8 mouse cellular contexts compared by ENCODE assay signal in the genomic region with DNA sequence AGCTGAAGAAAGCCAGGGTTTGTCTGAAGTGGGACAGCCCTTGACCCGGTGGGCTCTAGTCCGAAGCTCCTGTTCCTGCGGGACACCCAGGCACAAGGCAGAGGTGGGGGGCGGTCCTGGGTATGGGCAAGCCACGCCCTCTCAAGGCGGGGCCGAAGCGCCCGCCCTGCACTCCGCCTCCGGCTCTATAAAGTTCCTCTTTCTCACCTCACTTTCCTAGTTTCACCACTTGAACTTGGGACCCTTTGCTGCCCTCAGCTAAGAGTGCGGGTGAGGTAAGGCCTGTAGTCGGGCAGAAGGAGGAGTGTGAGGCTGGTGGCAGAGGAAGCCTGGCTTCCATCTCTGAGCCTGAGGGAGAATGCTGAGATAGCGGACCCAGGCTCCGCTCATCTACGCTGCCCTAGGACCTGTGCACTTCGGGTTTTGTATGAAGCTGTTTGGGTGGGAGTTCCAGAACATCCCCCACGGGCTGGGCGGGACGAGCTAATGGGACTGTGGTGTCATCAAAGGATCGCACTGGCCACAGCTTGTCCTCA. TPM values are rescaled to one million over a fixed set of nuclear protein-coding genes. Genes with fewer than 3 reads are reported as not detected.
DNase-seq lines count a peak whose midpoint lies in the region; ATAC-seq lines count a peak whose summit lies in the region.

A gene (plus strand): TSS at position 206 of the 536 bp plus-strand sequence.

- no peaks in the 10 kb centered on the region for H3K36me3 ChIP-seq in intestine, embryonic 16.5 days (ENCODE audit: control insufficient read depth, insufficient read depth, low read length)
- H3K36me3 ChIP-seq in neural tube, embryonic 11.5 days (ENCODE audit: control insufficient read depth, insufficient read depth, low read length): no peaks in the 10 kb centered on the region

- H3K4me3 ChIP-seq in intestine, embryonic 16.5 days (ENCODE audit: low read length): peak within 1 kb of the TSS; percentile 49
- peak within 1 kb of the TSS; percentile 33 for H3K4me3 ChIP-seq in neural tube, embryonic 11.5 days (ENCODE audit: low read depth, low read length)

- 0 out of 2 replicates have a peak within 1 kb of the TSS, but pooled peaks have one; percentile 5 for H3K9ac ChIP-seq in intestine, embryonic 16.5 days (ENCODE audit: low read depth, low read length)
- H3K9ac ChIP-seq in neural tube, embryonic 11.5 days (ENCODE audit: low read length): no peak within 1 kb of the TSS

- no peaks in the 10 kb centered on the region for H3K9me3 ChIP-seq in intestine, embryonic 16.5 days (ENCODE audit: control insufficient read depth, low read length)
- no peaks in the 10 kb centered on the region for H3K9me3 ChIP-seq in neural tube, embryonic 11.5 days (ENCODE audit: control insufficient read depth, low read length)

- ATAC-seq in intestine, embryonic 16.5 days: peak; percentile 92
- ATAC-seq in neural tube, embryonic 11.5 days (ENCODE audit: insufficient read depth, low FRiP score, low TSS enrichment): peak; percentile 82

- under 1% methylated on average over 21 of the region's 21 CpGs for WGBS in intestine, embryonic 16.5 days
- WGBS in neural tube, embryonic 11.5 days: under 1% methylated on average over 21 of the region's 21 CpGs

- peak within 1 kb of the TSS; percentile 84 for H3K4me2 ChIP-seq in intestine, embryonic 16.5 days (ENCODE audit: low read depth, low read length)
- H3K4me2 ChIP-seq in neural tube, embryonic 11.5 days (ENCODE audit: low read depth): peak within 1 kb of the TSS; percentile 76

- DNase-seq in Muller cell, postnatal 12 days (ENCODE audit: inconsistent ontology term): peak; percentile 70
- DNase-seq in c-Kit-positive CD71-positive TER-119-positive erythroid progenitor cells, embryonic 14.5 days (ENCODE audit: low spot score): peak; percentile 10
- peak; percentile 98 for DNase-seq in heart, adult 11 months
- DNase-seq in lung, adult 18-20 months: peak; percentile 70 to 71
- peak; percentile 48 for DNase-seq in neural tube, embryonic 11.5 days (ENCODE audit: low spot score)
- peak; percentile 60 to 62 for DNase-seq in thymus, postnatal 10 days (ENCODE audit: low spot score in 2 of 2)
- DNase-seq in cerebellum, adult 9-10 months: no peak

- H3K27ac ChIP-seq in intestine, embryonic 16.5 days (ENCODE audit: low read length): no peak within 1 kb of the TSS
- H3K27ac ChIP-seq in neural tube, embryonic 11.5 days (ENCODE audit: low read depth, low read length): no peak within 1 kb of the TSS

- peaks cover 38% of the 10 kb centered on the region for H3K27me3 ChIP-seq in intestine, embryonic 16.5 days (replicated peaks; ENCODE audit: control insufficient read depth, insufficient read depth, low read length)
- H3K27me3 ChIP-seq in neural tube, embryonic 11.5 days (ENCODE audit: control insufficient read depth, insufficient read depth, low read length): peaks cover 35% of the 10 kb centered on the region

- peaks cover 14% of the 10 kb centered on the region for H3K4me1 ChIP-seq in intestine, embryonic 16.5 days (ENCODE audit: control insufficient read depth, insufficient read depth, low read length)
- no peaks in the 10 kb centered on the region for H3K4me1 ChIP-seq in neural tube, embryonic 11.5 days (ENCODE audit: control insufficient read depth, insufficient read depth, low read length)

RNA-seq across cellular contexts. Expression of the gene that starts here (rescaled TPM):
- polyA plus RNA-seq in intestine, embryonic 16.5 days (2015; fragmentation: Nextera tagmentation; extraction: Ambion mirVana): 0.06 and 0.09 TPM in 2 replicates
- polyA plus RNA-seq in neural tube, embryonic 11.5 days (2014; fragmentation: Nextera tagmentation; extraction: Ambion mirVana): 0.05 TPM in 1 of 2 replicates, not detected in the other

Comparison
In these comparisons a context has a peak if more than half of its experiments do, and no peak if none do; other contexts are left out.
1. Peak in ATAC-seq, H3K4me3 ChIP-seq, H3K9ac ChIP-seq and H3K4me2 ChIP-seq in intestine, embryonic 16.5 days; RNA of the gene not detected or under 1 TPM.
2. Peak in DNase-seq, ATAC-seq, H3K4me3 ChIP-seq and H3K4me2 ChIP-seq in neural tube, embryonic 11.5 days; RNA of the gene not detected or under 1 TPM.